Mouse (Mus musculus) thymus, adult 18-20 months (tissue): ENCODE results near the gene Sirpa.

Source experiments
- DNase-seq, 2 experiments: peaks; one replicate each; pipeline ENCODE4 v3.0.0; 2022; ENCODE audit warnings: mixed read lengths in 2 of 2

The Sirpa gene

GRCm38 (mm10) chr2:129584905-129585304 is 7.7 kb upstream of the Sirpa start:
- DNase-seq, result no peak

- no peak for DNase-seq
Measured at GRCm38 (mm10) chr2:129585904-129586514, 6.6 kb upstream of the Sirpa start.

GRCm38 (mm10) chr2:129587241-129587640 is 5.4 kb upstream of the Sirpa start:
- DNase-seq, result no peak

- DNase-seq, result no peak
Measured at GRCm38 (mm10) chr2:129587825-129588251, 4.8 kb upstream of the Sirpa start.

- DNase-seq, result no peak
Measured at GRCm38 (mm10) chr2:129591897-129592296, 738 bp upstream of the Sirpa start.

- DNase-seq, result no peak
Measured at GRCm38 (mm10) chr2:129593141-129593875, 673 bp downstream of the Sirpa start.

- DNase-seq, result no peak
Measured at GRCm38 (mm10) chr2:129593876-129594421, 1.3 kb downstream of the Sirpa start.

GRCm38 (mm10) chr2:129594569-129594968 is 1.9 kb downstream of the Sirpa start:
- no peak for DNase-seq

- DNase-seq, result no peak
Measured at GRCm38 (mm10) chr2:129595206-129595605, 2.6 kb downstream of the Sirpa start.

- no peak for DNase-seq
Measured at GRCm38 (mm10) chr2:129595661-129596209, 3.1 kb downstream of the Sirpa start.

- no peak for DNase-seq
Measured at GRCm38 (mm10) chr2:129596555-129597172, 4.0 kb downstream of the Sirpa start.

GRCm38 (mm10) chr2:129597581-129597980 is 4.9 kb downstream of the Sirpa start:
- DNase-seq, result no peak

- no peak for DNase-seq
Measured at GRCm38 (mm10) chr2:129598094-129598493, 5.5 kb downstream of the Sirpa start.

- DNase-seq, result no peak
Measured at GRCm38 (mm10) chr2:129599231-129600084, 6.8 kb downstream of the Sirpa start.

- no peak for DNase-seq
Measured at GRCm38 (mm10) chr2:129601059-129601650, 8.5 kb downstream of the Sirpa start.

GRCm38 (mm10) chr2:129601894-129602663 is 9.4 kb downstream of the Sirpa start:
- DNase-seq, result no peak

- DNase-seq, result no peak
Measured at GRCm38 (mm10) chr2:129602856-129603255, 10.2 kb downstream of the Sirpa start.

- DNase-seq, result no peak
Measured at GRCm38 (mm10) chr2:129603536-129603935, 10.9 kb downstream of the Sirpa start.

- DNase-seq, result no peak
Measured at GRCm38 (mm10) chr2:129604032-129604431, 11.4 kb downstream of the Sirpa start.

GRCm38 (mm10) chr2:129605816-129606215 is 13.2 kb downstream of the Sirpa start:
- DNase-seq, result no peak

- no peak for DNase-seq
Measured at GRCm38 (mm10) chr2:129606269-129606668, 13.6 kb downstream of the Sirpa start.
